Mouse (Mus musculus) naive thymus-derived CD4-positive, alpha-beta T cell, adult 5 months (primary cell): ENCODE data around the gene Ppp1r14b. TPM values are rescaled to one million over a fixed set of nuclear protein-coding genes. Genes with fewer than 3 reads are reported as not detected.

ENCODE experiments used
- polyA plus RNA-seq: library from polyadenylated mRNA; unstranded; fragments of 100-300 nt; shearing (Covaris generic); gene quantifications from one replicate; pipeline ENCODE4 v1.2.1, GENCODE M21; 2017

Ppp1r14b gene
- 131 TPM for polyA plus RNA-seq

GRCm38 (mm10) chr19:6974211-6975205 is at the start of gene Ppp1r14b:
Ppp1r14b (plus strand) TSS chr19:6974968.

GRCm38 (mm10) chr19:6925307-6925573 is 49.5 kb upstream of the Ppp1r14b start, which contains the start of gene Catsperz:
Catsperz (minus strand) TSS chr19:6925380.

GRCm38 (mm10) chr19:6934195-6934977 is 40.4 kb upstream of the Ppp1r14b start, which contains the start of gene Kcnk4:
Kcnk4 (minus strand) TSS chr19:6934515.

GRCm38 (mm10) chr19:6941372-6942248 is 33.2 kb upstream of the Ppp1r14b start, which contains the start of gene Bad:
Bad (plus strand) TSS chr19:6941861.

GRCm38 (mm10) chr19:6942249-6942691 is 32.5 kb upstream of the Ppp1r14b start, which contains the start of gene Gpr137:
Gpr137 (minus strand) TSS chr19:6942480.

GRCm38 (mm10) chr19:6975537-6976521 is 1.1 kb downstream of the Ppp1r14b start, which contains the start of gene Plcb3:
Plcb3 (minus strand) TSS chr19:6976470.

GRCm38 (mm10) chr19:6980381-6981093 is 5.8 kb downstream of the Ppp1r14b start, which contains the start of gene Fkbp2:
Fkbp2 (minus strand) TSS chr19:6980501.

GRCm38 (mm10) chr19:6987061-6987903 is 12.5 kb downstream of the Ppp1r14b start, which contains the start of gene Vegfb:
Vegfb (minus strand) TSS chr19:6987651.

GRCm38 (mm10) chr19:6992011-6992858 is 17.5 kb downstream of the Ppp1r14b start, which contains the start of gene Dnajc4:
Dnajc4 (minus strand) TSS chr19:6992572.

GRCm38 (mm10) chr19:6996006-6996405 is 21.2 kb downstream of the Ppp1r14b start, which contains the start of the genes Nudt22 and Trpt1:
Nudt22 (minus strand) TSS chr19:6996117.
Trpt1 (plus strand) TSS chr19:6996131.

GRCm38 (mm10) chr19:7019191-7019590 is 44.4 kb downstream of the Ppp1r14b start, which contains the start of gene Fermt3:
Fermt3 (minus strand) TSS chr19:7019469.

Other genes with a start within 250 kb of the Ppp1r14b start
- gene Rps6ka4, start 134.3 kb upstream of the Ppp1r14b start, polyA plus RNA-seq = 27.2 TPM
- 50.5 TPM for gene Ccdc88b, start 116.8 kb upstream of the Ppp1r14b start, polyA plus RNA-seq
- gene Trmt112, start 65.3 kb upstream of the Ppp1r14b start, polyA plus RNA-seq = 163 TPM
- gene Prdx5, start 64.9 kb upstream of the Ppp1r14b start, polyA plus RNA-seq = 141 TPM
- 16.7 TPM for gene Esrra, start 53.2 kb upstream of the Ppp1r14b start, polyA plus RNA-seq
- gene Catsperz, start 49.6 kb upstream of the Ppp1r14b start, polyA plus RNA-seq = not detected
- not detected for gene Kcnk4, start 40.5 kb upstream of the Ppp1r14b start, polyA plus RNA-seq
- gene Bad, start 33.1 kb upstream of the Ppp1r14b start, polyA plus RNA-seq = 11.2 TPM
- gene Gpr137, start 32.5 kb upstream of the Ppp1r14b start, polyA plus RNA-seq = 6.3 TPM
- 8.5 TPM for gene Plcb3, start 1.5 kb downstream of the Ppp1r14b start, polyA plus RNA-seq
- 18.6 TPM for gene Fkbp2, start 5.5 kb downstream of the Ppp1r14b start, polyA plus RNA-seq
- gene Vegfb, start 12.7 kb downstream of the Ppp1r14b start, polyA plus RNA-seq = 6.1 TPM
- gene Dnajc4, start 17.6 kb downstream of the Ppp1r14b start, polyA plus RNA-seq = 36.2 TPM
- 4.6 TPM for gene Nudt22, start 21.1 kb downstream of the Ppp1r14b start, polyA plus RNA-seq
- 4.1 TPM for gene Trpt1, start 21.2 kb downstream of the Ppp1r14b start, polyA plus RNA-seq
- gene Fermt3, start 44.5 kb downstream of the Ppp1r14b start, polyA plus RNA-seq = 241 TPM
- gene Stip1, start 65.0 kb downstream of the Ppp1r14b start, polyA plus RNA-seq = 197 TPM
- 34.3 TPM for gene Macrod1, start 81.8 kb downstream of the Ppp1r14b start, polyA plus RNA-seq
- not detected for gene Flrt1, start 130.8 kb downstream of the Ppp1r14b start, polyA plus RNA-seq
- 61.1 TPM for gene Otub1, start 231.3 kb downstream of the Ppp1r14b start, polyA plus RNA-seq
- 377 TPM for gene Cox8a, start 242.6 kb downstream of the Ppp1r14b start, polyA plus RNA-seq